Mouse (Mus musculus) stomach, adult 2 months (tissue): ENCODE data around the gene Saa1. TPM values are rescaled to one million over a fixed set of nuclear protein-coding genes. Genes with fewer than 3 reads are reported as not detected.

Experiments used
- polyA plus RNA-seq: library from polyadenylated mRNA; depleted of rRNA; stranded (reverse); fragments of >200 nt; gene quantifications from 2 replicates; pipeline ENCODE4 v1.2.3, GENCODE M21; 2012; rRNA removed

The Saa1 gene
- not detected in 2 replicates for polyA plus RNA-seq

DNA sequence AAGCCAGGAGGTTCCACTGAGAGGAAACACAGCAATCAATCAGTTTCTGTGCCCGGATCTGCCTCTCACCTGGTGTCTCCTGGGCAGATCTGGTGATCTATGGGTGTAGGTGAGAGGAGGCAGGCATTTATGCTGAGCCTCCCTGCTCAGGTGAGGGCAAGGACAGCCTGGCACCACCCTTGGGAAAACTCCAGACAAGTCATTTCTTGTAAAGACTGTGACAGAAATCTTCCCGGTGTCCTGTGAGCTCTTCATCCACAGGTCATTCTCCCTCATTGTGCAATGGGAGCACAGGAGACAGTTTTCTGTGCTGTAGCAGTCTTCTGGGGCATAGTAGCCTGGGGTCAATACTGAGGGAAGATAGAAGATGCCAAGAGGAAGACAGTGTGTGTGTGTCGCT lies at the start of gene Saa1:
Saa1 (minus strand) TSS at position 101 of the 400 bp plus-strand sequence.

DNA sequence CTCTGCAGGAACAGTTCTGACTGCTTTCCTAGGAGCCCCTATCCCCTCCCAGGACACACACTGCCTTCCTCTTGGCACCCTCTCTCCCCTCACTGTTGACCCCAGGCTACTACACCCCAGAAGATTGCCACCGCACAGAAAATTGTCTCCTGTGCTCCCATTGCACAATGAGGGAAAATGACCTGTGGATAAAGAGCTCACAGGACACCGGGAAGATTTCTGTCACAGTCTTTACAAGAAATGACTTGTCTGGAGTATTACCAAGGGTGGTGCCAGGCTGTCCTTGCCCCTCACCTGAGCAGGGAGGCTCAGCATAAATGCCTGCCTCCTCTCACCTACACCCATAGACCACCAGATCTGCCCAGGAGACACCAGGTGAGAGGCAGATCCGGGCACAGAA lies 8.7 kb upstream of the Saa1 start, which contains the start of gene Saa2:
Saa2 (plus strand) TSS at position 301 of the 400 bp plus-strand sequence.

DNA sequence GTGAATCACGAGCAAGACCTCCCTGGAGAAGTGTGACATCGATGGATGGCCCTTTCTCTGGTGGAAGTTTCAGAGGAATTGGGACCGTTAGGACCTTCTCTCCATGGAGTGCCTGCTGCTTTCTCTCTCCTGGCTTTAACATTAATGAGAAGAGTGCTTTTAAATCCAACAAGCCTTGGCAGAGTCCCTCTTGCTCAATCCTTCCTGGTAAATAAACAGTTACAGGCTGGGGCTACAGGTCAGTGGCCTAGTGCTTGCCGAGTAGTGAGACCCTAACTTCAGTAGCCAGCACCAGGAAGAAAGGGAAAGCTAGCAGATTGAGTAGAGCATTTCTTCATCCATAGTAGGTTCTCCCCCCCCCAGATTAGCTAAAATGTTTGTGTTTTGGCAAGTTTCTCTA lies 10.3 kb downstream of the Saa1 start, which contains the start of gene Saa4:
Saa4 (minus strand) TSS at position 146 of the 400 bp plus-strand sequence.

DNA sequence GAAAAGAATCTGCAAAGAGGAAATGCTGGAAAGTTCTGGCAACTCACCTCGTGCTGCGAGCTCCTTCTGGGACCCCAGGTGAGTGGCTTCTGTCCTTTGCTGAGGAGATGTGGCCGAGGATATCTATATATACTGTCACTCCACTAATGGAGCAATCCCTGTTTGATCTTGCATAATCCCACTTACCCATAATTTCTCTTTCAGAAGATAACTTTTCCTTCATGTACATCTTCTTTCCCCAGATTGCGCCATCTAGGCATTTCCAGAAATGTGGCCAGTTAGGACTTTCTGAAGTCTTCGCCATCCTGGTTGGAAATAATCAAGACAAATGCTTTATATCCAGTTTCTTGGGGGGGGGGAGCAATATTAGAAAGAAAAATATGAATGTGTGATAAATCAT lies 27.2 kb downstream of the Saa1 start, which contains the start of gene Saa3:
Saa3 (minus strand) TSS at position 101 of the 400 bp plus-strand sequence.

DNA sequence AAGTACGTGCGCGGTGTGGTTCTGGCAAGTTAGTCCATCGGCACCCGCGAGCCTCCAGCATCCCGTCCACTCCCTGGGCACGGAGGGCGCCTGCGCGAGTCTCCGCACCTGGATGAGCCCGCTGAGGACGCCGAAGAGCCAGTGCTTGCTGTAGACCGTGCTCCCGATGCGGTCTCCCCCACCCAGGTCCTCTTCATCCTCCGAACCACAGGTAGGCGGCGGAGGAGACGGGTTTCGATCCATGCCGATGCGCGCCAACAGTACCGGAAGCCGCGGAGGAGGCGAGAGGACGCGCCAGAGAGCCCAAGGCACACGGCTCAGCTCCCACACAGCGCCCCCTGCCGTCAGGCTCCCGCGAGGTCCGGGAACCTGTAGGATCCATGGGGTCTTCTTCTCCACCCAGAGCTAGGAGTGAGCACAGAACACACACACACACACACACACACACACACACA lies 32.4 kb downstream of the Saa1 start, which contains the start of gene Saal1:
Saal1 (minus strand) TSS at position 291 of the 455 bp plus-strand sequence.

Other genes starting within 250 kb of the Saa1 start
- 8.0 and 10.8 TPM in 2 replicates for gene Sergef, start 103.2 kb downstream of the Saa1 start, polyA plus RNA-seq
- gene Tph1, start 70.4 kb downstream of the Saa1 start, polyA plus RNA-seq, result 0.51 and 0.71 TPM in 2 replicates
- 1.1 and 2.0 TPM in 2 replicates for gene Saal1, start 32.3 kb downstream of the Saa1 start, polyA plus RNA-seq
- gene Saa3, start 27.3 kb downstream of the Saa1 start, polyA plus RNA-seq, result not detected in 2 replicates
- gene Saa4, start 10.4 kb downstream of the Saa1 start, polyA plus RNA-seq, result 0.03 TPM in 1 of 2 replicates, not detected in the other
- not detected in 2 replicates for gene Saa2, start 8.8 kb upstream of the Saa1 start, polyA plus RNA-seq
- gene Hps5, start 53.1 kb upstream of the Saa1 start, polyA plus RNA-seq, result 4.2 and 6.1 TPM in 2 replicates
- gene Gtf2h1, start 53.1 kb upstream of the Saa1 start, polyA plus RNA-seq, result 2.0 and 2.8 TPM in 2 replicates
- 354 and 498 TPM in 2 replicates for gene Ldha, start 98.5 kb upstream of the Saa1 start, polyA plus RNA-seq
- 0.08 TPM in 1 of 2 replicates, not detected in the other for gene Ldhc, start 118.2 kb upstream of the Saa1 start, polyA plus RNA-seq
- gene Tsg101, start 177.0 kb upstream of the Saa1 start, polyA plus RNA-seq, result 70.9 and 76.8 TPM in 2 replicates
- 0.48 and 0.62 TPM in 2 replicates for gene Uevld, start 215.5 kb upstream of the Saa1 start, polyA plus RNA-seq
- gene Gm9999, start 240.6 kb upstream of the Saa1 start, polyA plus RNA-seq, result not detected in 2 replicates